ENCODE assay signal across 18 mouse cellular contexts in the genomic region with DNA sequence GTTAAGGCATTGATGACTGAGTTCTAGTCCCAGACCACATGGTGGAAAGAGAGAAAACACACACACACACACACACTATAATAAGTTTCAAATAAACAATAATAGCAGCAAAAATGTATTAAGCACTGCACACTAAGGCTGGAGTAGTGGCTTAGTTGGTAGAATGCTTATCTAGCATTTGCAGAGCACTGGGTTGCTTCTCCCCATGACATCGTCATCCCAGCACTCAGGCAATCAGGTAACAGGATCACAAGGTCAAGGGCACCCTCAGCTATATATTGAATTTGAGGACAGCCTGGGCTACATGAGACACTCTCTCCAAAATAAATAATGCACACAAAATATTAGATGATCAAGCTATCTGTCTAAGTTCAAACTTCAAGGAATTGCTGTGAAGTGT. TPM values are rescaled to one million over a fixed set of nuclear protein-coding genes. Genes with fewer than 3 reads are reported as not detected.
DNase-seq lines count a peak whose midpoint lies in the region; ATAC-seq and TF ChIP-seq lines count a peak whose summit lies in the region.
"Had no signal": no experiment of that assay in that cellular context is flagged by ENCODE, and none has a peak within 500 bp of the region (broad histone marks: within the 10 kb centered on the region; RNA-seq: fewer than 3 reads in every experiment).

No protein-coding gene starts in this region.

- WGBS in lung, embryonic 14.5 days: 76% methylated on average over 1 of the region's 1 CpGs
- WGBS in liver, postnatal 0 days (ENCODE audit: insufficient replicate concordance): 60% methylated on average over 1 of the region's 1 CpGs

- H3K27me3 ChIP-seq in lung, embryonic 14.5 days (ENCODE audit: insufficient read depth, low read length): no peaks in the 10 kb centered on the region
- H3K27me3 ChIP-seq in liver, postnatal 0 days (ENCODE audit: insufficient read depth, low read length): no peaks in the 10 kb centered on the region
- H3K27me3 ChIP-seq: embryonic facial prominence, embryonic 13.5 days had no signal

- no peak overlapping the region for H3K4me3 ChIP-seq in lung, embryonic 14.5 days (ENCODE audit: low read depth, low read length)
- peak overlapping the region; percentile 15; the same call in 1 of the 2 replicates for H3K4me3 ChIP-seq in liver, postnatal 0 days (ENCODE audit: low read depth, low read length)
- H3K4me3 ChIP-seq: embryonic facial prominence, embryonic 13.5 days; forebrain, embryonic 10.5 days had no signal

- H3K4me2 ChIP-seq in lung, embryonic 14.5 days: peak overlapping the region; percentile 7; the same call in 1 of the 2 replicates
- H3K4me2 ChIP-seq in liver, postnatal 0 days (ENCODE audit: low read depth, low read length): peak overlapping the region; percentile 75
- H3K4me2 ChIP-seq: embryonic facial prominence, embryonic 13.5 days had no signal

- no peak overlapping the region for H3K9ac ChIP-seq in lung, embryonic 14.5 days
- H3K9ac ChIP-seq in liver, postnatal 0 days (replicated peaks): peak overlapping the region; percentile 31; the same call in 1 of the 2 replicates
- H3K9ac ChIP-seq: embryonic facial prominence, embryonic 13.5 days had no signal

- no peak for ATAC-seq in lung, embryonic 14.5 days (ENCODE audit: insufficient read depth)
- no peak for ATAC-seq in liver, postnatal 0 days
- ATAC-seq: hindbrain, postnatal 0 days; intestine, postnatal 0 days; lung, postnatal 0 days; midbrain, embryonic 16.5 days had no signal

- TF ChIP-seq CTCF in lung, embryonic 14.5 days (IDR thresholded peaks at IDR 0.05; ENCODE audit: low read depth): no peak
- no peak for TF ChIP-seq CTCF in liver, postnatal 0 days (IDR thresholded peaks at IDR 0.05; ENCODE audit: low read depth)

- H3K36me3 ChIP-seq in lung, embryonic 14.5 days (ENCODE audit: insufficient read depth): no peaks in the 10 kb centered on the region
- peaks cover 24% of the 10 kb centered on the region for H3K36me3 ChIP-seq in liver, postnatal 0 days (replicated peaks; ENCODE audit: insufficient read depth, low read length)

- H3K9me3 ChIP-seq in lung, embryonic 14.5 days (ENCODE audit: low read depth, low read length): no peaks in the 10 kb centered on the region
- no peaks in the 10 kb centered on the region for H3K9me3 ChIP-seq in liver, postnatal 0 days (ENCODE audit: low read length)
- H3K9me3 ChIP-seq: embryonic facial prominence, embryonic 13.5 days had no signal

- TF ChIP-seq EP300 in liver, postnatal 0 days (IDR thresholded peaks at IDR 0.05; ENCODE audit: low read depth): peak; percentile 88

- DNase-seq in lung, embryonic 14.5 days: no peak
- DNase-seq in lung, postnatal 25 days (ENCODE audit: low spot score): no peak
- peak; percentile 41 for DNase-seq in c-Kit-positive CD71-positive TER-119-negative erythroid progenitor cells, embryonic 14.5 days (ENCODE audit: low read depth)
- peak; percentile 79 for DNase-seq in liver
- DNase-seq in liver, postnatal 0 days: no peak
- DNase-seq in neural tube, embryonic 10.5 days (ENCODE audit: extremely low spot score, low spot score): no peak
- no peak for DNase-seq in ovary, postnatal 36 days (ENCODE audit: low spot score)
- DNase-seq: adrenal gland, adult 2 months; cerebellum, adult 11 months; cerebellum, postnatal 14 days; kidney, postnatal 10 days; right cerebral cortex, postnatal 25 days had no signal

- H3K4me1 ChIP-seq in lung, embryonic 14.5 days (ENCODE audit: insufficient read depth): no peaks in the 10 kb centered on the region
- H3K4me1 ChIP-seq in liver, postnatal 0 days (ENCODE audit: insufficient read depth): peaks cover 33% of the 10 kb centered on the region

- H3K27ac ChIP-seq in lung, embryonic 14.5 days (ENCODE audit: low read depth): no peak overlapping the region
- H3K27ac ChIP-seq in liver, postnatal 0 days (ENCODE audit: low read depth): peak overlapping the region; percentile 90
- H3K27ac ChIP-seq: embryonic facial prominence, embryonic 13.5 days; hindbrain, postnatal 0 days had no signal

RNA-seq across cellular contexts. Expression of gene March2, which starts 3.7 kb away (rescaled TPM):
- 45.3 and 46.4 TPM in 2 replicates for polyA plus RNA-seq in lung, embryonic 14.5 days (2014; fragmentation: Nextera tagmentation; extraction: Ambion mirVana)
- polyA plus RNA-seq in liver, postnatal 0 days (2015; fragmentation: Nextera tagmentation; extraction: Ambion mirVana): 137 and 144 TPM in 2 replicates

RNA-seq across cellular contexts. Expression of gene Hnrnpm, which starts 28.1 kb away (rescaled TPM):
- polyA plus RNA-seq in lung, embryonic 14.5 days (2014; fragmentation: Nextera tagmentation; extraction: Ambion mirVana): 407 and 411 TPM in 2 replicates
- polyA plus RNA-seq in liver, postnatal 0 days (2015; fragmentation: Nextera tagmentation; extraction: Ambion mirVana): 91.9 and 96.6 TPM in 2 replicates

RNA-seq across cellular contexts. Expression of gene Rab11b, which starts 45.6 kb away (rescaled TPM):
- 241 and 278 TPM in 2 replicates for polyA plus RNA-seq in lung, embryonic 14.5 days (2014; fragmentation: Nextera tagmentation; extraction: Ambion mirVana)
- polyA plus RNA-seq in liver, postnatal 0 days (2015; fragmentation: Nextera tagmentation; extraction: Ambion mirVana): 80.4 and 88.9 TPM in 2 replicates

Comparison
In these comparisons a context has a peak if more than half of its experiments do, and no peak if none do; other contexts are left out.
1. DNase-seq: peak in c-Kit-positive CD71-positive TER-119-negative erythroid progenitor cells, embryonic 14.5 days (single experiment) and liver (single experiment); none in lung, embryonic 14.5 days (single experiment), lung, postnatal 25 days (single experiment), liver, postnatal 0 days (single experiment), neural tube, embryonic 10.5 days (single experiment) and ovary, postnatal 36 days (single experiment).